Mouse (Mus musculus): ENCODE measurements around the gene Raf1. TPM values are rescaled to one million over a fixed set of nuclear protein-coding genes. Genes with fewer than 3 reads are reported as not detected.

The Raf1 gene
- polyA plus RNA-seq, 1 experiment from 2014 or later, result 160 TPM

- no peaks in the 10 kb centered on the region for H3K4me1 ChIP-seq (replicated peaks; ENCODE audit: control insufficient read depth, insufficient read depth, low read length)
- H3K36me3 ChIP-seq (ENCODE audit: control insufficient read depth, insufficient read depth), result peaks cover under 1% of the 10 kb centered on the region; the same call in 1 of the 2 replicates
- no peak overlapping the region for H3K27ac ChIP-seq (ENCODE audit: low read length)
- H3K9ac ChIP-seq (replicated peaks; ENCODE audit: low read depth, low read length), result no peak overlapping the region
- 85% methylated on average over 10 of the region's 10 CpGs for WGBS
- H3K4me3 ChIP-seq (replicated peaks; ENCODE audit: low read length), result no peak overlapping the region
- no peak for ATAC-seq
- no peaks in the 10 kb centered on the region for H3K9me3 ChIP-seq (ENCODE audit: control insufficient read depth, low read length)
- no peaks in the 10 kb centered on the region for H3K27me3 ChIP-seq (replicated peaks; ENCODE audit: control insufficient read depth, insufficient read depth, low read length)
- H3K4me2 ChIP-seq (ENCODE audit: low read length), result no peak overlapping the region
Observed at GRCm38 (mm10) chr6:115586321-115586720, 90.1 kb downstream of the Raf1 start.

DNA sequence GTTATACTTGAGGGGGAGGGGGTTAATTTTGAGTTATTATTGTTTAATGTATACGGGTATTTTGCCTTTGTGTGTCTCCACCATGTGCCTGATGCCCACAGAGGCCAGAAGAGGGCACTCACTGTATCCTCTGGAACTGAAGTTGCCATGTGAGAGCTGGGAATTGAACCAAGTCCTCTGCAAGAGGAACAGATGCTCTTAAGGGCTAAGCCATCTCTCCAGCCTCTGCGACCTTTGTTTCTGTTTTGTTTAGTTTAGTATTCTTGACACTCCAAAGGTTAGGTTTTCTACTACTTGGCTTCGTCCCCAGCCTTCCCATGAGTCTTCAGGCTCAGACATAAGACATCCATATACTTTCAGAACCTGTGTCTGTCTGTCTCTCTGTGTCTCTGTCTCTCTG is 92.3 kb downstream of the Raf1 start:
- Histone ChIP-seq H3K36me3 (ENCODE audit: control insufficient read depth, insufficient read depth) (peaks cover 6% of the 10 kb centered on the region), H3K4me3 (replicated peaks; ENCODE audit: low read length) (no peak overlapping the region), H3K4me1 (replicated peaks; ENCODE audit: control insufficient read depth, insufficient read depth, low read length) (no peaks in the 10 kb centered on the region), H3K4me2 (ENCODE audit: low read length) (no peak overlapping the region), H3K9me3 (ENCODE audit: control insufficient read depth, low read length) (no peaks in the 10 kb centered on the region), H3K27ac (ENCODE audit: low read length) (no peak overlapping the region), H3K27me3 (replicated peaks; ENCODE audit: control insufficient read depth, insufficient read depth, low read length) (no peaks in the 10 kb centered on the region), H3K9ac (replicated peaks; ENCODE audit: low read depth, low read length) (no peak overlapping the region)
- WGBS, result 77% methylated on average over 3 of the region's 3 CpGs
- no peak for ATAC-seq

- Histone ChIP-seq H3K27ac (ENCODE audit: low read length) (no peak overlapping the region), H3K4me2 (ENCODE audit: low read length) (no peak overlapping the region), H3K4me3 (replicated peaks; ENCODE audit: low read length) (no peak overlapping the region), H3K9me3 (ENCODE audit: control insufficient read depth, low read length) (no peaks in the 10 kb centered on the region), H3K27me3 (replicated peaks; ENCODE audit: control insufficient read depth, insufficient read depth, low read length) (no peaks in the 10 kb centered on the region), H3K9ac (replicated peaks; ENCODE audit: low read depth, low read length) (no peak overlapping the region), H3K36me3 (ENCODE audit: control insufficient read depth, insufficient read depth) (peaks cover 9% of the 10 kb centered on the region), H3K4me1 (replicated peaks; ENCODE audit: control insufficient read depth, insufficient read depth, low read length) (no peaks in the 10 kb centered on the region)
- WGBS, result 93% methylated on average over 6 of the region's 6 CpGs
- ATAC-seq, result no peak
Observed at GRCm38 (mm10) chr6:115583430-115584125, 92.9 kb downstream of the Raf1 start.

DNA sequence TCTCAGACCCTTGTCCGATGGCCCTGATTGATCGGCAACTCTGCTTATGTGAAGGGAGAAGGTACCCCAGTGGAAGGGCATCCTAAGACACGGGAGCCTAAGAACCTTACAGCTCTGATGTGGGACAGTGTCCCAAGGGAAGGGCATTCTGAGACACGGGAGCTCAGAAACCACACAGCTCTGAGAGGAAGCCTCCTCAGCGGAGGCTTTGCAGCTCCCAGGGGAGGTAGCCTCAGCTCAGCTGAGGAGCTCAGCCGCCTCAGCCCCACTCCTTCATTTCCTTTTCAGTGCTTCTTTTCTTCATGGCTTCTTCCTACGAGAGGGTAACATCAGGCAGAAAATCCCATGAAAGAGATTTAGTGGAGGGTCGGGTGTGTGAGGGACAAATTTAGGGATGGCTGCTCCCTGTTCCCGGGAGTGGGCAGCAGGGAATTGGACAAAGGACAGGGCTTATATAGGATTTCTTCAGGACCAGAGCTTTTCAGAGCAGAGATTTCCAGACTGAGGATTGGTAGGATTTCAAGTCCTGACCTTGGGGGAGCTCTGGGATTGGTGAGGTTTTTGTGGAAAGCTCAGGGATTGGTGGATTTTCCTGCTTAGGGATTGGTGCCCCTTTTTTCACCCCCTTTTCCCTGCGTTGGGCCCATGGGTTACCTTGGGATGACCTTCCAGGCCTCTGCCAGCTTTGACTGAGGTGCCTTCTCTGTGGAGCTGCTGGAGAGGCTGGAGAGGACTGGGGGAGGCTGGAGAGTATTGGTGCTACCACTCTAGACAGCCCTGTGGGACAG is 93.9 kb downstream of the Raf1 start:
- WGBS, result 84% methylated on average over 10 of the region's 10 CpGs
- Histone ChIP-seq H3K27me3 (replicated peaks; ENCODE audit: control insufficient read depth, insufficient read depth, low read length) (no peaks in the 10 kb centered on the region), H3K4me2 (ENCODE audit: low read length) (no peak overlapping the region), H3K4me1 (replicated peaks; ENCODE audit: control insufficient read depth, insufficient read depth, low read length) (no peaks in the 10 kb centered on the region), H3K36me3 (ENCODE audit: control insufficient read depth, insufficient read depth) (peaks cover 16% of the 10 kb centered on the region), H3K9ac (replicated peaks; ENCODE audit: low read depth, low read length) (no peak overlapping the region), H3K27ac (ENCODE audit: low read length) (no peak overlapping the region), H3K9me3 (ENCODE audit: control insufficient read depth, low read length) (no peaks in the 10 kb centered on the region), H3K4me3 (replicated peaks; ENCODE audit: low read length) (no peak overlapping the region)
- ATAC-seq, result no peak

DNA sequence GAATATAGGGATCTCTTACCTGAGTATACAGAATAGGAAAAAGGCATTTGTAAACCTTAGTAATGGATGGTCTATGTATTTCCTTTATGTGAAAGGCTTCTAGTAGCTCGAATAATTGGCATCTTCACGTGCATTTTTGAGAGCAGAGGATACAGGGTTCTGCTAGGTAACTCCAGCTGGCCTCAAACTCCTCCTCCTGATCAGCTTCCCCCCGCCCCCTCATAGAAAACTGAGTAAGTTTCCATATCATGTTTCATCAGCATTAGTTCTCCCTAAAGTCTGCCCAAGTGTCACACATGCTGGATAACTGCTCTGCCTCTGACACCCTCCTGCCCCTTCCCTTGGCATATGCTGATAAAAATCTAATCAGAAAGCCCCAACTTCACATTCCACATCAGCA is 95.6 kb downstream of the Raf1 start:
- Histone ChIP-seq H3K4me2 (ENCODE audit: low read length) (no peak overlapping the region), H3K27ac (ENCODE audit: low read length) (no peak overlapping the region), H3K9ac (replicated peaks; ENCODE audit: low read depth, low read length) (no peak overlapping the region), H3K9me3 (ENCODE audit: control insufficient read depth, low read length) (no peaks in the 10 kb centered on the region), H3K4me3 (replicated peaks; ENCODE audit: low read length) (no peak overlapping the region), H3K4me1 (replicated peaks; ENCODE audit: control insufficient read depth, insufficient read depth, low read length) (no peaks in the 10 kb centered on the region), H3K36me3 (ENCODE audit: control insufficient read depth, insufficient read depth) (peaks cover 25% of the 10 kb centered on the region), H3K27me3 (replicated peaks; ENCODE audit: control insufficient read depth, insufficient read depth, low read length) (no peaks in the 10 kb centered on the region)
- 88% methylated on average over 3 of the region's 3 CpGs for WGBS
- no peak for ATAC-seq

DNA sequence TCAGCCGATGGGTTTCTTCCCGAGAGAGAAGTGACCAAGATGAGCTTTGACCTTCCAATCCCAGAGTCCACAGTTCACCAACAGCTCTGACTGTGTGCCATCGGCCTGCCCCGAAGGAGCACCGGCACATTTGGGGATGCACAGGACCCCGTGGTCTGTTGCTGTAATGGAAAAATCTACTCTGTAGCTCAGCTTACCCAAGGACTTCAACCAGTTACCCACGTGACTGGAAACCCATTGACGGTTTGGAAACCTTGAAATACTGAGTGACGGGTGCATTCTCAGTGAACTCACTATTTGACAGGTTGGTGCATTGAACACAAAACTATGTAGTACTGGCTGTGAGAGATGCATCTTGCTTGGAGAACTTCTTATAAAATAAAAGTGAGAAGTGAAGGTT is 98.5 kb downstream of the Raf1 start:
- H3K4me3 ChIP-seq (replicated peaks; ENCODE audit: low read length), result no peak overlapping the region
- H3K4me2 ChIP-seq (ENCODE audit: low read length), result no peak overlapping the region
- H3K9me3 ChIP-seq (ENCODE audit: control insufficient read depth, low read length), result no peaks in the 10 kb centered on the region
- H3K4me1 ChIP-seq (replicated peaks; ENCODE audit: control insufficient read depth, insufficient read depth, low read length), result no peaks in the 10 kb centered on the region
- H3K36me3 ChIP-seq (ENCODE audit: control insufficient read depth, insufficient read depth), result peaks cover 30% of the 10 kb centered on the region
- no peak overlapping the region for H3K9ac ChIP-seq (replicated peaks; ENCODE audit: low read depth, low read length)
- no peak for ATAC-seq
- no peak overlapping the region for H3K27ac ChIP-seq (ENCODE audit: low read length)
- H3K27me3 ChIP-seq (replicated peaks; ENCODE audit: control insufficient read depth, insufficient read depth, low read length), result no peaks in the 10 kb centered on the region
- WGBS, result 78% methylated on average over 9 of the region's 9 CpGs

- 93% methylated on average over 5 of the region's 5 CpGs for WGBS
- H3K4me3 ChIP-seq (replicated peaks; ENCODE audit: low read length), result no peak overlapping the region
- no peak overlapping the region for H3K4me2 ChIP-seq (ENCODE audit: low read length)
- no peaks in the 10 kb centered on the region for H3K9me3 ChIP-seq (ENCODE audit: control insufficient read depth, low read length)
- ATAC-seq, result no peak
- H3K27me3 ChIP-seq (replicated peaks; ENCODE audit: control insufficient read depth, insufficient read depth, low read length), result no peaks in the 10 kb centered on the region
- H3K27ac ChIP-seq (ENCODE audit: low read length), result no peak overlapping the region
- peaks cover 30% of the 10 kb centered on the region for H3K36me3 ChIP-seq (ENCODE audit: control insufficient read depth, insufficient read depth)
- no peak overlapping the region for H3K9ac ChIP-seq (replicated peaks; ENCODE audit: low read depth, low read length)
- H3K4me1 ChIP-seq (replicated peaks; ENCODE audit: control insufficient read depth, insufficient read depth, low read length), result no peaks in the 10 kb centered on the region
Observed at GRCm38 (mm10) chr6:115577407-115577806, 99.0 kb downstream of the Raf1 start.

DNA sequence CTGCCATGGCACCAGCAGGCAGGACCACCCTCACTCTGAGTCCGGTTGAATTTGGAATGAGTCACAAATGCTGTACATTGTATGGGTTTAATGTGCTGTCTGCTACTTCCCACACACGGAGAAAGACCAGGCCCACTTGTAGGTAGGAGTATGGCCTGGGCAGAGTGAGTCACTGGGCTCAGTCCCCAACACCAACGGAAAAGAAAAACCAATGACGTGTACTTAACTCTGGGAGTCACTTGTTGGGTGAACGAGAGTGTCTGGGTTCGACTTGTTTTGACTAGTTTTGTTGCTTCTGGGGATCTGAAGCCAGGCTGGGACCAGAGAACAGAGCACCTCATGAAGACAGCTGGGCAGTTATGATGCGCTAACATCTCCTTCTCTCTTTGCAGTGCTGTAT is 102.3 kb downstream of the Raf1 start:
- WGBS, result 93% methylated on average over 7 of the region's 7 CpGs
- Histone ChIP-seq H3K9ac (replicated peaks; ENCODE audit: low read depth, low read length) (no peak overlapping the region), H3K4me1 (replicated peaks; ENCODE audit: control insufficient read depth, insufficient read depth, low read length) (no peaks in the 10 kb centered on the region), H3K27ac (ENCODE audit: low read length) (no peak overlapping the region), H3K9me3 (ENCODE audit: control insufficient read depth, low read length) (no peaks in the 10 kb centered on the region), H3K27me3 (replicated peaks; ENCODE audit: control insufficient read depth, insufficient read depth, low read length) (no peaks in the 10 kb centered on the region), H3K36me3 (ENCODE audit: control insufficient read depth, insufficient read depth) (peaks cover 38% of the 10 kb centered on the region), H3K4me2 (ENCODE audit: low read length) (no peak overlapping the region), H3K4me3 (replicated peaks; ENCODE audit: low read length) (no peak overlapping the region)
- no peak for ATAC-seq
